Mouse (Mus musculus): ENCODE data around the gene Polk. TPM values are rescaled to one million over a fixed set of nuclear protein-coding genes. Genes with fewer than 3 reads are reported as not detected.

The Polk gene
- 8.4 and 8.8 TPM in 2 replicates for polyA plus RNA-seq (2015; fragmentation: Nextera tagmentation; extraction: Ambion mirVana)

DNA sequence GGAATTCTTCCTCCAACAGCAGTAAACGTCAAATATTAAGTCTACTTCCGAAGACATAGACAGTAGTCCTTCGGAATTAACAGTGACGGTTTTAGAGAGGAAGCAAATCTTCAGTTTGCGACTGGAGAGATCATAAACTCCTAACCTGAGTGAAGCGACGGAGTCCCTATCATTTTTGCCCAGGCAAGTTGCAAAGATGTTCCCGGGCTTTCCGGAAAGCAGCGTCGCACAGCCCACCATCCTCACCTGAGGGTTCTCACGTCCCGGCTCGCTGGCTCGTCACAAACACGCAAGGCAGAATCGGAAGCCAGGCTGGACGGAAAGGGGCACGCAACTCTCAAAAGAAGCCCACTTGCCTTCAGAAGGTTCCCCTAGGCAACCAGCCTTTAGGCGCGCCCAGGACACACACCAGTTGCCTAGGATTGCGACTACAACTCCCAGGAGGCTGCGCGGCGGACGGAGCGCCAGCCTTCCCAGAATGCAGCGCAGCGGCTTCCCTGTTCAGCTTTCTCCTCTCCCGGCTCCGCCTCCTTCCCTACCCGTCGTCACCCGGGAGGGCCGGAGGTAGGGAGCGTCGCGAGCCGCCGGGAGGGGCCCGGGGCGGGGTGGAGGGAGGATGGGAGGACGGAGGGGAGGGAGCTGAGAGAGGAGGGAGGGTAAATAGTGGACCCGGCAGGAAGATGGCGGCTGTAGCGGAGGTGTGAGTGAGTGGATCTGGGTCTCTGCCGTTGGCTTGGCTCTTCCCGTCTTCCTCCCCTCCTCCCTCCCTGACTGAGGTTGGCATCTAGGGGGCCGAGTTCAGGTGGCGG is at the start of gene Polk, which contains the start of gene Col4a3bp:
Polk (minus strand) TSS at position 499 of the 809 bp plus-strand sequence.
Col4a3bp (plus strand) TSS at position 538 of the 809 bp plus-strand sequence.
- Histone ChIP-seq H3K4me3 (replicated peaks) (peak within 1 kb of the TSS; percentile 97), H3K4me1 (replicated peaks) (no peaks in the 10 kb centered on the region), H3K27me3 (replicated peaks) (no peaks in the 10 kb centered on the region), H3K27ac (peak within 1 kb of the TSS; percentile 93), H3K4me2 (replicated peaks) (peak within 1 kb of the TSS; percentile 68), H3K9ac (peak within 1 kb of the TSS; percentile 97), H3K36me3 (no peaks in the 10 kb centered on the region), H3K9me3 (no peaks in the 10 kb centered on the region)
- peak; percentile 98 for ATAC-seq
- under 1% methylated on average over 48 of the region's 50 CpGs for WGBS

DNA sequence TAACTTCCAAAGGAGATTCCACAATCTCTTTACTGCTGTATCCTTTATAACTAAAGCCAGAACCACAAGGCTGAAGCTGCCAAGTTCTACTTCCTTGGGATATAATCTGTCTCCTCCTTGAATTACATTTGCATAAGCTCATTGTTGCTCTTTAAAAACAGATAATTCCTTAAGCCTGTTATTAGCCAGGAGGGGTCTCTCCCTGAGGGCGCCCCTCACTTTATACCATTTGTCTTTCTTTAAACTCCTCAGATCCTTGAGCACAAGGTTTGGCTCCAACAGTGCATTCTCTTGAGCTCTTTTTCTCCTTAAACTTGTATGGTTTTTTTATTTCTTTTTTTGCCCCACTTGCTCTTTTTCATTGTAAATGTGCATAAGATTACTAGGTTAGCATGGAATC is 46.3 kb upstream of the Polk start:
- Histone ChIP-seq H3K9me3 (no peaks in the 10 kb centered on the region), H3K27ac (no peak overlapping the region), H3K4me2 (replicated peaks) (no peak overlapping the region), H3K4me1 (replicated peaks) (no peaks in the 10 kb centered on the region), H3K27me3 (replicated peaks) (no peaks in the 10 kb centered on the region), H3K9ac (no peak overlapping the region), H3K36me3 (no peaks in the 10 kb centered on the region), H3K4me3 (replicated peaks) (no peak overlapping the region)
- no peak for ATAC-seq
- WGBS = 93% methylated on average over 1 of the region's 1 CpGs

DNA sequence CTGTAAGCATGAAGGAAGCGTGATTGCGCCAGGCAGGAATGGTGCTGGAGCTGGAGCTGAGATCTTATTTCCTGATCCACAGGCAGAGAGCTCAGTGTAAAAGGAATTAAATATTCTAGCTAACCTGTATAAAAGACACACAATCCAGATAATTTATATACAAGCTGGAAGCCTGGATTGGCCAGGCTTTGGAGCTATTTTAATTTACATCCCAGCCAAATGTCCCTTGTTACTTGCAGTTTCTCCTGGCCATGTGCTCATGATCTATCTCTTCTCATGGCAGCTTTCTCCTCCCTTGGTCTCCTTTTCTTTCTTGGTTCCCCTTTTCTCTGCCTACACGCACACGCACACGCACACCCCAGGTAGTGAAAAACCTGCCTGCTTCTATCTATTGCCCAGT is 44.2 kb upstream of the Polk start:
- Histone ChIP-seq H3K27ac (no peak overlapping the region), H3K4me3 (replicated peaks) (no peak overlapping the region), H3K4me2 (replicated peaks) (no peak overlapping the region), H3K36me3 (no peaks in the 10 kb centered on the region), H3K4me1 (replicated peaks) (no peaks in the 10 kb centered on the region), H3K9me3 (no peaks in the 10 kb centered on the region), H3K9ac (no peak overlapping the region), H3K27me3 (replicated peaks) (no peaks in the 10 kb centered on the region)
- no peak for ATAC-seq
- 91% methylated on average over 5 of the region's 5 CpGs for WGBS

DNA sequence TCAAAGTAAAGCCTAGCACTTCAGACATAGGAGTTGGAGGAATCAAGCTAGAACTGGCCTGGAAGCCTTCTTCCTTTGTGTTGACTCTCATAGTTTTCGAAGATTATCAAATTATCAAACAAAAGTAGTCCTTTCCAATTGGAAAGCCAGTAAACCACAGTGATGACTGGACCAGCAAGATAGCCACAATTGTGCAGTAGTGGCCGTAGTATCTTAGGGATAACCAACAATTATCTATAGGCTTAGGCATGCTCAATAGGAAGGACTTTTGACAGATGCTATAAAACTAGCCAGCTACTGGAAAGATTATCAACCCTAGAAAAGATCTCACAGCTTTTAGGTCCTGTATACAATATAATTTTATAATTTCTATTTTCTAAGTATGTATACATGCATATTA is 41.8 kb upstream of the Polk start:
- H3K4me1 ChIP-seq (replicated peaks) = no peaks in the 10 kb centered on the region
- H3K27ac ChIP-seq = no peak overlapping the region
- H3K36me3 ChIP-seq = no peaks in the 10 kb centered on the region
- H3K9me3 ChIP-seq = no peaks in the 10 kb centered on the region
- ATAC-seq = no peak
- no peak overlapping the region for H3K4me3 ChIP-seq (replicated peaks)
- WGBS = 93% methylated on average over 2 of the region's 2 CpGs
- no peaks in the 10 kb centered on the region for H3K27me3 ChIP-seq (replicated peaks)
- H3K4me2 ChIP-seq (replicated peaks) = no peak overlapping the region
- H3K9ac ChIP-seq = no peak overlapping the region

GRCm38 (mm10) chr13:96579979-96580378 is 37.6 kb upstream of the Polk start:
- H3K9ac ChIP-seq = no peak overlapping the region
- no peaks in the 10 kb centered on the region for H3K4me1 ChIP-seq (replicated peaks)
- H3K4me3 ChIP-seq (replicated peaks) = no peak overlapping the region
- no peak overlapping the region for H3K4me2 ChIP-seq (replicated peaks)
- H3K36me3 ChIP-seq = no peaks in the 10 kb centered on the region
- H3K27me3 ChIP-seq (replicated peaks) = no peaks in the 10 kb centered on the region
- ATAC-seq = no peak
- H3K9me3 ChIP-seq = no peaks in the 10 kb centered on the region
- no peak overlapping the region for H3K27ac ChIP-seq
- WGBS = 84% methylated on average over 1 of the region's 1 CpGs

DNA sequence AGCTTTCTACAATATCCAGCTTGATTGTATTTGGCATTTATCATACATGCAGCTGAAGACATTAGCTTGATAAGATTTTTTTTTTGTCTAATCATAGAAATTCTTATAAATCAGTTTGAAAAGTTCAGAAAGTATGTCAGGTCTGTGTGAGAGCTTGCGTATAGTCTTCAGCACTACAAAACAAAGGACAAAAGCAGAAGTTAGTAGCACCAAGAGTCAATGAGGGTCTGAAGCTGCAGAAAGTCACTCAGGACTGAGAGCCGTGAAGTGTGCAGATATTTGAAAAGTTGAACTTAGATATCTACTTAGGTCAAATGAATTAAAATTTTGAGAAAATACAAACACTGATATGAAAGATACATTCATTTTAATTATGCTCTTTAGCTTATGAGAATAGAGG is 36.7 kb upstream of the Polk start:
- no peak overlapping the region for H3K4me2 ChIP-seq (replicated peaks)
- H3K9me3 ChIP-seq = no peaks in the 10 kb centered on the region
- no peak overlapping the region for H3K9ac ChIP-seq
- no peaks in the 10 kb centered on the region for H3K36me3 ChIP-seq
- no peak overlapping the region for H3K27ac ChIP-seq
- no peaks in the 10 kb centered on the region for H3K4me1 ChIP-seq (replicated peaks)
- no peaks in the 10 kb centered on the region for H3K27me3 ChIP-seq (replicated peaks)
- no peak overlapping the region for H3K4me3 ChIP-seq (replicated peaks)
- no peak for ATAC-seq
- 76% methylated on average over 2 of the region's 2 CpGs for WGBS

- no peak overlapping the region for H3K4me2 ChIP-seq (replicated peaks)
- 0 out of 2 replicates have a peak, but pooled peaks cover 5% of the 10 kb centered on the region for H3K36me3 ChIP-seq
- no peaks in the 10 kb centered on the region for H3K27me3 ChIP-seq (replicated peaks)
- 87% methylated on average over 2 of the region's 2 CpGs for WGBS
- no peak overlapping the region for H3K9ac ChIP-seq
- H3K4me1 ChIP-seq (replicated peaks) = peaks cover 8% of the 10 kb centered on the region; the same call in 1 of the 2 replicates
- no peak overlapping the region for H3K27ac ChIP-seq
- no peaks in the 10 kb centered on the region for H3K9me3 ChIP-seq
- H3K4me3 ChIP-seq (replicated peaks) = no peak overlapping the region
- no peak for ATAC-seq
These were observed 31.8 kb upstream of the Polk start for GRCm38 (mm10) chr13:96574170-96574569.

- Histone ChIP-seq H3K9ac (no peak overlapping the region), H3K4me3 (replicated peaks) (no peak overlapping the region), H3K27ac (peak overlapping the region; percentile 85), H3K9me3 (no peaks in the 10 kb centered on the region), H3K4me2 (replicated peaks) (peak overlapping the region; percentile 32; the same call in 1 of the 2 replicates), H3K36me3 (0 out of 2 replicates have a peak, but pooled peaks cover 5% of the 10 kb centered on the region), H3K4me1 (replicated peaks) (peaks cover 8% of the 10 kb centered on the region; the same call in 1 of the 2 replicates), H3K27me3 (replicated peaks) (no peaks in the 10 kb centered on the region)
- ATAC-seq = no peak; the same call in 1 of the 2 replicates
- WGBS = 18% methylated on average over 6 of the region's 6 CpGs
These were observed 28.6 kb upstream of the Polk start for GRCm38 (mm10) chr13:96571016-96571361.

GRCm38 (mm10) chr13:96570313-96571015 is 28.1 kb upstream of the Polk start:
- no peak overlapping the region for H3K4me3 ChIP-seq (replicated peaks)
- H3K4me1 ChIP-seq (replicated peaks) = peaks cover 8% of the 10 kb centered on the region; the same call in 1 of the 2 replicates
- H3K4me2 ChIP-seq (replicated peaks) = peak overlapping the region; percentile 32
- no peaks in the 10 kb centered on the region for H3K27me3 ChIP-seq (replicated peaks)
- 27% methylated on average over 10 of the region's 10 CpGs for WGBS
- H3K27ac ChIP-seq = peak overlapping the region; percentile 85
- H3K9ac ChIP-seq = no peak overlapping the region
- H3K36me3 ChIP-seq = 0 out of 2 replicates have a peak, but pooled peaks cover 5% of the 10 kb centered on the region
- no peaks in the 10 kb centered on the region for H3K9me3 ChIP-seq
- ATAC-seq = peak; percentile 99

DNA sequence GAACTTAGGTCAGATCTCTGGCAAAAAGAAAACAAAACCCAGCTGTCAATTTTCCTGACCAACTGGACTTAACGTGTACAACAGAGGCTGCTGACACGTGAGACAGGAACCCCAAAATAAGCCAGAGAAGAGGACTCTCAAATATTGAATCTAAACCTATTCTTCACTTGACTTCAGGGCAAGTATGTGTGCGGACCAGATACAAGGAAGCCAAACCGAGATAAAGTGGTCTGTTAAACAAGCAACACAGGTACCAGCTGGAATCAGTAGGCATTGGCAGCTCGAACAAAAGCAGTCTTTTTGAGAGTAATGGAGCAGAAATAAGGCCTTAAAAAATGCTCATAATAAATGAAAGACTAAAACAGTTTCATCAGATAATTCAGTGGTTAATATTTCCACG is 25.6 kb upstream of the Polk start:
- Histone ChIP-seq H3K4me2 (replicated peaks) (no peak overlapping the region), H3K27me3 (replicated peaks) (no peaks in the 10 kb centered on the region), H3K4me1 (replicated peaks) (peaks cover 8% of the 10 kb centered on the region; the same call in 1 of the 2 replicates), H3K9ac (no peak overlapping the region), H3K36me3 (0 out of 2 replicates have a peak, but pooled peaks cover 3% of the 10 kb centered on the region), H3K27ac (no peak overlapping the region), H3K9me3 (no peaks in the 10 kb centered on the region), H3K4me3 (replicated peaks) (no peak overlapping the region)
- WGBS = 57% methylated on average over 6 of the region's 6 CpGs
- no peak for ATAC-seq

- ATAC-seq = no peak
- H3K4me3 ChIP-seq (replicated peaks) = no peak overlapping the region
- H3K27me3 ChIP-seq (replicated peaks) = no peaks in the 10 kb centered on the region
- no peaks in the 10 kb centered on the region for H3K4me1 ChIP-seq (replicated peaks)
- H3K4me2 ChIP-seq (replicated peaks) = no peak overlapping the region
- no peaks in the 10 kb centered on the region for H3K36me3 ChIP-seq
- no peak overlapping the region for H3K9ac ChIP-seq
- H3K27ac ChIP-seq = no peak overlapping the region
- 94% methylated on average over 3 of the region's 3 CpGs for WGBS
- H3K9me3 ChIP-seq = no peaks in the 10 kb centered on the region
These were observed 12.7 kb upstream of the Polk start for GRCm38 (mm10) chr13:96555099-96555498.

GRCm38 (mm10) chr13:96547941-96548340 is 5.6 kb upstream of the Polk start:
- no peak overlapping the region for H3K4me2 ChIP-seq (replicated peaks)
- no peaks in the 10 kb centered on the region for H3K9me3 ChIP-seq
- H3K4me1 ChIP-seq (replicated peaks) = no peaks in the 10 kb centered on the region
- no peaks in the 10 kb centered on the region for H3K36me3 ChIP-seq
- no peak overlapping the region for H3K27ac ChIP-seq
- 71% methylated on average over 4 of the region's 4 CpGs for WGBS
- no peak for ATAC-seq
- H3K9ac ChIP-seq = no peak overlapping the region
- H3K4me3 ChIP-seq (replicated peaks) = no peak overlapping the region
- H3K27me3 ChIP-seq (replicated peaks) = no peaks in the 10 kb centered on the region
